Mouse (Mus musculus) hindbrain, embryonic 14.5 days (tissue): ENCODE results near the gene Mettl7b. TPM values are rescaled to one million over a fixed set of nuclear protein-coding genes. Genes with fewer than 3 reads are reported as not detected.

Source experiments
- ATAC-seq: fragments of 200-750 bp; cut with Nextera tagmentation; 2 replicates; pipeline ENCODE4 v1.8.0; 2017; ENCODE audit warnings: moderate number of reproducible peaks, mild to moderate bottlenecking, moderate TSS enrichment, moderate library complexity; ENCODE audit not compliant: low FRiP score
- DNase-seq: peaks from one replicate; pipeline ENCODE4 v3.0.0-alpha.2; 2015; ENCODE audit warnings: low spot score
- H3K27ac ChIP-seq: fragments of 300-500 bp; sonication (generic); 2 replicates; pipeline ENCODE4 v1.5.1; 2014; ENCODE audit warnings: mild to moderate bottlenecking, moderate library complexity
- H3K27me3 ChIP-seq: fragments of 300-500 bp; sonication (generic); 2 replicates; pipeline ENCODE4 v1.6.1; 2014; ENCODE audit warnings: mild to moderate bottlenecking, low read length, mixed read lengths; ENCODE audit not compliant: control insufficient read depth, insufficient read depth
- H3K36me3 ChIP-seq: fragments of 300-500 bp; sonication (generic); replicated peaks from 2 replicates; pipeline ENCODE4 v1.6.1; 2014; ENCODE audit not compliant: control insufficient read depth, insufficient read depth
- H3K4me1 ChIP-seq: fragments of 300-500 bp; sonication (generic); replicated peaks from 2 replicates; pipeline ENCODE4 v1.6.1; 2014; ENCODE audit warnings: antibody characterized with exemption, low read length, mixed read lengths; ENCODE audit not compliant: control insufficient read depth, insufficient read depth
- H3K4me2 ChIP-seq: fragments of 300-500 bp; sonication (generic); replicated peaks from 2 replicates; pipeline ENCODE4 v1.6.1; 2014; ENCODE audit warnings: mild to moderate bottlenecking, moderate library complexity
- H3K4me3 ChIP-seq: fragments of 300-500 bp; sonication (generic); replicated peaks from 2 replicates; pipeline ENCODE4 v1.5.1; 2014; ENCODE audit warnings: mild to moderate bottlenecking, low read length
- H3K9ac ChIP-seq: fragments of 300-500 bp; sonication (generic); 2 replicates; pipeline ENCODE4 v1.6.1; 2014
- H3K9me3 ChIP-seq: fragments of 300-500 bp; sonication (generic); 2 replicates; pipeline ENCODE4 v1.6.1; 2016; ENCODE audit warnings: low read length; ENCODE audit not compliant: control insufficient read depth
- WGBS: fragments of 180-500 bp; shearing (Covaris S2); extraction: QIAGEN DNeasy Blood & Tissue Kit; methylation state at CpG from one replicate; pipeline ENCODE4 v1.1.7; 2014; 5-methylcytosine and 5-hydroxymethylcytosine counted together
- polyA plus RNA-seq: library from polyadenylated mRNA; unstranded; fragments of >200 nt; fragmentation: Nextera tagmentation; extraction: Ambion mirVana; gene quantifications from 2 replicates; pipeline ENCODE4 v1.2.1, GENCODE M21; 2014

Mettl7b gene
- polyA plus RNA-seq, 1 experiment from 2014 or later: not detected

DNA sequence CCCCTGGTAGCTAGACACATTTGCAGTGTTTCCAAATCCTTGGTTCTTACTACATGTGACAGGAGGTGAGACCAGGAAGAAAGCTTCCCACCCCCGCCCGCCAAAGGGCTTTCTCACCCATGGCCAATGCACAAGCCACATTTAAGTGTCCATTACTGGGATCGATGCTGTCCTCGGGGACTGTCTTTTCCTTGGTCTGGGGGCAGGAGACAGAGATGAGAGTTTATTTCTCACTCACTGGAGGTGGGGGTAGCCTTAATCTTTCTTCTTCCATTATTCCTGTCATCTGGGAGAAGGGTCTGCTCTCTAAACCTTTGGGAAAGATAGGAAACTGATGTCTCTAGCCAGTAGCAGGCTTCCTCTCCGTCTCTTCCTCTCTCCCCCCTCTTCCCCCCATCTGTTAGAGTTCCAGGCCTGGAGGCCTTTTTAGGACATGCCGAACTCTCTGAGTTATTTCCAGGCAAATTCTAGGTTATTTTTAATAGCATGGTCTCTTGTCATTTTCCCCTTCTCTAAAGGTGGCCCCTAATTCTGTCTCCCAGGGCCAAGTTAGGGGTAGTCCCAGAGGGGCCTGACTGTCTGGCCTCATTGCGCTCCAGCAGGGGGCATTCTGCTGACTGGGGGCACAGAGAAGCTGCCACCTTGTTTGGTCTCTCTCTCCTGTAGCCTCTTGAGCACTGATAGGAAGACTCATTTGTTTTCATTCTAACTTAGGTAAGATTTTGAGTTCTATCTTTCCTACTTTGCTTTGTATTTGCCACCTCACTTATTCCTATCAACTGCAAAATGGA lies 25.6 kb downstream of the Mettl7b start:
- Histone ChIP-seq H3K27me3 (peaks cover 53% of the 10 kb centered on the region), H3K36me3 (no peaks in the 10 kb centered on the region), H3K27ac (no peak overlapping the region), H3K4me1 (peaks cover 8% of the 10 kb centered on the region), H3K4me2 (peak overlapping the region; percentile 86; the same call in 1 of the 2 replicates), H3K9ac (no peak overlapping the region), H3K9me3 (no peaks in the 10 kb centered on the region), H3K4me3 (peak overlapping the region; percentile 41; the same call in 1 of the 2 replicates)
- ATAC-seq: no peak
- no peak for DNase-seq
- 71% methylated on average over 7 of the region's 7 CpGs for WGBS

DNA sequence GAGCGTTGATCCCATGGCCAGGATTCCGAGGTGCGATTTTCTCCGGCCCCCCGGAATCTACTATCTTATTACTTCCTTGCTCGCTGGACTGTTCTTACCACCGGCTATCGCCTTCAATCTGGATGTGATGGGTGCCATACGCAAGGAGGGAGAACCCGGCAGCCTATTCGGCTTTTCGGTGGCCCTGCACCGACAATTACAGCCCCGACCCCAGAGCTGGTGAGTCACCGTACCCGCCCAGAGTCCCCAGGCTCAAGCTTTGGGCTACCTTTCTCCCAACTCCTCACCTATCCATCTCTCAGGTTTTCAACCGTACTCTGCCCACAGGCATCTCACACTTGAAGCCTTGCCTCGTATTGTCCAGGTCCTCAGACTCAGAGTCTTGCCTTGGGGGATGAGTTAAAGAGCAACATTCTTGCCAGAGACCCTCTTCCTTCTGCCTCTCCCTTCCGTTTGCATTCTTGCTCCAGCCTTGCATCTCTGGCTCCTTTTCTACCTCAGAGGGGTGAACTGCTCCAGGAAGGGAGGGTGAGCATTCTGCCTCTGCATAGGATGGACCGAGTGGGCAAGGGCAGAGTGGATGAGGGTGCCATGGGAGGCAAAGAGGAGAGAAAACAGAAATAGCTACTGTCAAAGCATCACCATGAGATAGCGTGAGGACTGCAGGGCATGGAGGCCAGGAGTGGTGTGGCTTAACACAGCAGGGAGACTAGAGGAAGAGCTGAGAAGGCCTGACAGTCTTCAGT lies 26.6 kb downstream of the Mettl7b start:
- Histone ChIP-seq H3K4me1 (peaks cover 8% of the 10 kb centered on the region), H3K9ac (peak overlapping the region; percentile 53), H3K4me2 (peak overlapping the region; percentile 86), H3K36me3 (no peaks in the 10 kb centered on the region), H3K27me3 (peaks cover 61% of the 10 kb centered on the region), H3K9me3 (no peaks in the 10 kb centered on the region), H3K27ac (no peak overlapping the region), H3K4me3 (peak overlapping the region; percentile 41)
- no peak for DNase-seq
- 4% methylated on average over 21 of the region's 21 CpGs for WGBS
- ATAC-seq: 0 out of 2 replicates have a peak, but pooled peaks have one; percentile 5

DNA sequence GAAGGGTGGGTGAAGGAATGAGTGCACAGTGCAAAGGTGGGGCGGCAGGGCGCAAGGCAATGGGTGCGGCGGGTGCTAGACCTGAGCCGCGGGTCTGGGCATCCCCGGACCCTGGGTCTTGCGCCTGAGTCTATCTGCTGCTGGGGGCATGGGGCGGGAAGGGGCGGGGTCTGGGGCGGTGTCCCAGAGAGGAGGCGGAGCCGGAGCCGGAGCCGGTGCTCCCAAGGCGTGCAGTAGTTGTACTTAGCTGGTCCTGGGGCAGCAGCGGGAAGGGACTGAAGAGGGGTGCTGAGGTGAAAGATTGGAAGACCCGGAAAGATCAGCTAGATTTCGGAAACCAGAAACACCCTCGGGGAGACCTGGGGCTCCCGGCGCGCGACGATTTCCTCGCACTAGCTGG lies 27.2 kb downstream of the Mettl7b start, which contains the start of gene Itga7:
Itga7 (plus strand) TSS at position 245 of the 400 bp plus-strand sequence.
- H3K27ac ChIP-seq: no peak within 1 kb of the TSS
- WGBS: 1% methylated on average over 26 of the region's 26 CpGs
- H3K27me3 ChIP-seq: peaks cover 61% of the 10 kb centered on the region
- peak within 1 kb of the TSS; percentile 53 for H3K9ac ChIP-seq
- H3K4me3 ChIP-seq: peak within 1 kb of the TSS; percentile 41
- peaks cover 8% of the 10 kb centered on the region for H3K4me1 ChIP-seq
- ATAC-seq: peak; percentile 60
- H3K36me3 ChIP-seq: no peaks in the 10 kb centered on the region
- no peak for DNase-seq
- H3K4me2 ChIP-seq: peak within 1 kb of the TSS; percentile 86
- H3K9me3 ChIP-seq: no peaks in the 10 kb centered on the region

DNA sequence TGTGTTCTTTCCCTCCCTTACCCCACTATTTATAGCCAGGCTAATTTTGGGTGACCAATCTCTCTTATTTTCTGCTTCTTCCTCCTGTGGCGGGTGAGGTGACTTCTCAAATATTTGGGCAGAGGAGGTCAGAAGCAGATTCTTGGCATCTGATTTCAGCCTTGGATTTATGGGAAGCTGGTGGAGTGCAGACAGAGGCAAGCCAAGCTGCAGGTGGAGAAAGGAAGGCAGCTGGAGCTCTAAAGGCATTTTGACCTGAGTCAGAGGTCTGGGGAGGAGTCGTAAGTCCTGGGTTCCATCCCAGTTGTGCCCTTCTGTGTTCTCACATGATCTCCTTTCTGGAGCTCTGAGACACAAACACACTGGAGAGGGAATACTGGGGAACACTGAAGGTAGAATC lies 29.3 kb downstream of the Mettl7b start:
- Histone ChIP-seq H3K27me3 (peaks cover 66% of the 10 kb centered on the region), H3K27ac (no peak overlapping the region), H3K9me3 (no peaks in the 10 kb centered on the region), H3K36me3 (no peaks in the 10 kb centered on the region), H3K4me3 (no peak overlapping the region), H3K4me2 (no peak overlapping the region), H3K4me1 (peaks cover 8% of the 10 kb centered on the region), H3K9ac (no peak overlapping the region)
- ATAC-seq (no peak), DNase-seq (no peak)
- WGBS: 77% methylated on average over 2 of the region's 2 CpGs

DNA sequence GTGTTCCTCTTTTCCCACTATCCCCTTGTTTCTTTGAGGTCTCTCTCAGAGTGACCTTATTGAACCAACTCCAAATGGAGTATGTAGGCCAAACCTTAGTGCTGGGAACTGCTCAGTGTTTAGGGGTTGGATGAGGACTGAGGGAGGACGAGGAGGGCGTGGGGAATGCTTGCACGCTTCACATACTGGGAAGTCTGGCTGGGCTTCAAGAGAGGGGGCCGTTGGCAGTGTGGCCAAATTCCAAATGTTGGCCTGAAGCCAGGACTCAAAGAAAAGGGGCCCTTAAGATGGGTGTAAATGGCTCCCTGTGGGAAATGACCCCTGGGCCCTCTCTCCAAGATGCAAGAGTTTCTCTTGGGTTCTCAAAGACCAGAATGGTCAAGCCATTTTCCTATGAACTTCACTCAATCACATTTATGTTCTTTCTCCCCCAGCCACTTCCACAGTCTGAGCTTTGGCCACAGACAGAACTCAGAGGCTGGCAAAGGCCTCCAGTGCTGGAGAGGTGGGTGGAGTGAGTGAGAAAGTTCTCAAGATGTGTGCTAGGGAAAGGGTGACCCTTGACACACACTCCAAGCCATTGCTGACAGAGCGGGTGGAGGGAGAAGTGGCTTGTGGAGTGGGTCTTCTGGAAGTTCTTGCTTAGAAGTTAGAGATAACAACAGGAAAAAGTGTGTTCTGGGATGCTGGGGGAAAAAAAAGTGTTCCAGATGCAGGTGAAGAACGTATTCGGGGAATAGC lies 31.0 kb downstream of the Mettl7b start:
- Histone ChIP-seq H3K4me1 (peaks cover 8% of the 10 kb centered on the region), H3K27ac (0 out of 2 replicates have a peak overlapping the region, but pooled peaks have one; percentile 43), H3K4me3 (no peak overlapping the region), H3K9me3 (no peaks in the 10 kb centered on the region), H3K36me3 (no peaks in the 10 kb centered on the region), H3K27me3 (peaks cover 53% of the 10 kb centered on the region), H3K4me2 (no peak overlapping the region), H3K9ac (no peak overlapping the region)
- DNase-seq: no peak
- WGBS: 62% methylated on average over 7 of the region's 7 CpGs
- peak; percentile 41; the same call in 1 of the 2 replicates for ATAC-seq

DNA sequence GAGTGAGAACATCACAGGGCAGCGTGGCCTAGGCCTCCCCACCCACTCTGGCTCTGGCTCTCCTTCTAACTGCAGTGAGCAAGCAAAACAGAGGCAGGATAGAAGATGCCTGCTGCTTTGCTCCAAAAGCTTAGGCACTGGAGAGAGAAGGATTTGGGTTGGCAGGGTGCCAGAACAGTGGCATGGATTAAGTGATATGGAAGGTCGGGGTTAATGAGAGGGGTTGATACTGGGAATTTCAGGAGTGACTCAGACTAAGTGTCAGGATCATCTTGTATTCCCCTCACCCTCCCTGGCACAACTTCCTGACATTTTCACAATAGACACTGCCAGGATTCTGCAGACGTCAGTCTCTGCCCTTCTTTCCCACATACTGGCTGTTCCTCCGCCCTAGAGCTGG lies 32.4 kb downstream of the Mettl7b start:
- ATAC-seq: peak; percentile 29; the same call in 1 of the 2 replicates
- Histone ChIP-seq H3K4me1 (peaks cover 6% of the 10 kb centered on the region), H3K4me2 (no peak overlapping the region), H3K9me3 (no peaks in the 10 kb centered on the region), H3K9ac (no peak overlapping the region), H3K36me3 (no peaks in the 10 kb centered on the region), H3K27me3 (peaks cover 38% of the 10 kb centered on the region), H3K4me3 (no peak overlapping the region), H3K27ac (no peak overlapping the region)
- no peak for DNase-seq
- 27% methylated on average over 4 of the region's 4 CpGs for whole genome bisulfite sequencing

DNA sequence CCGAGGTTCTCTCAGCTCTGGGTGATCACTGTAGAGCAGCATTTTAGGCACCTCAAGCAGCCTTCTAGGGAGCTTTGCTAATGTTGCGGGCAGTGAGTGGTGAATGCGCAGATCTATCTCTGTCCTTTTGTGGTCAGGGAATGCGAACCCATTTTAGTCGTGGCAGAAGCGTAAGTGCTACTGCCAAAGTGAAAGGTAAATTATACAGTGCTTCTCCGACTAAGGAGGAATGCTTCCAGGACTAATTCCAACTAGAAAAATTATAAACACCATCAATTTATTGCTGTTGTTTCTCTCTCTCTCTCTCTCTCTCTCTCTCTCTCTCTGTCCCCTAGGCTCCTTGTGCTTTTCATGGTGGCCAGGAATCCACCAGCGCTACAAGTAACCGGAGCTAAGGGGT lies 36.9 kb downstream of the Mettl7b start, which contains the start of gene Bloc1s1:
Bloc1s1 (minus strand) TSS at position 101 of the 400 bp plus-strand sequence.
- 65% methylated on average over 9 of the region's 9 CpGs for WGBS
- H3K27me3 ChIP-seq: peaks cover 5% of the 10 kb centered on the region; the same call in 1 of the 2 replicates
- peak within 1 kb of the TSS; percentile 83 for H3K27ac ChIP-seq
- no peaks in the 10 kb centered on the region for H3K9me3 ChIP-seq
- peak; percentile 0; the same call in 1 of the 2 replicates for ATAC-seq
- no peaks in the 10 kb centered on the region for H3K36me3 ChIP-seq
- H3K4me3 ChIP-seq: peak within 1 kb of the TSS; percentile 51
- peak within 1 kb of the TSS; percentile 62 for H3K4me2 ChIP-seq
- peak within 1 kb of the TSS; percentile 66 for H3K9ac ChIP-seq
- DNase-seq: no peak
- peaks cover 26% of the 10 kb centered on the region for H3K4me1 ChIP-seq

DNA sequence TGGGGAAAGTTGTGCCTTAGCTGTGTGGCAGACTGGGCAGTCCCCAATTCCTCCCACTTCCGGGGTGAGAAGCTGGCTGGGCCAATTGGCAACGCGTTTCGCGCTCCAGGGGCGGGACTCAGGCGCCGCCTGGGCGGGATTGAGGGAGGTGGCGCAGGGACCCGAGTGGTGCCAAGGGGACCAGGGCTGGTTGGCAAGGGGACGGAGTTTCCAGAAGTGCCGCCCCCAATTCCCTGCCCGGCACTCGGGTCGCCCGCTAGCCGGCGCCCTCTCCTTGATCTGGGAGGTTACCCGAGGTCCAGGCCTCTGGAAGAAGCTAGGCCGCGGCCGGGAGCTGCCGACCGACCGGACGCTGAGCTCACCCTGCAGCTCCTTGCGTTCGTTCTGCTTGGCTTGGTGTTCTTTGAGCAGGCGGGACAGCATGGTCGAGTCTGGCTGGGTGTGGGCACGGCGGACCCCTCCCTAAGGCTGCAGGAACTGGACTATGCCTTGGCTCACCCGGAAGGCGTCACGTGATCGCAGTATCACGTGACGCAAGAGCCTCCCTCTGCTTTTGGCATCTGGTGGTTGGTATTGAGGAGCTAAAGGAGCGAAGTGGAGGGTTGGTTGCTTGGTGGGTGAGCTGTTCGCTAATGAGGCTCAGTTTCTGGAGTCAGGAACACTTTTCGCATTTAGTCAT lies 37.6 kb downstream of the Mettl7b start:
- Histone ChIP-seq H3K4me1 (peaks cover 29% of the 10 kb centered on the region), H3K9ac (peak overlapping the region; percentile 66), H3K4me3 (peak overlapping the region; percentile 51), H3K4me2 (peak overlapping the region; percentile 62), H3K9me3 (no peaks in the 10 kb centered on the region), H3K36me3 (no peaks in the 10 kb centered on the region), H3K27ac (peak overlapping the region; percentile 83), H3K27me3 (peaks cover 5% of the 10 kb centered on the region; the same call in 1 of the 2 replicates)
- peak; percentile 95 for ATAC-seq
- under 1% methylated on average over 42 of the region's 42 CpGs for WGBS
- peak; percentile 90 for DNase-seq
